Mouse (Mus musculus): ENCODE measurements around the gene Tnnt1. TPM values are rescaled to one million over a fixed set of nuclear protein-coding genes. Genes with fewer than 3 reads are reported as not detected.

The Tnnt1 gene
- total RNA-seq, 2 experiments from 2014 or later: 1.9 to 8.6 TPM

Other genes starting within 250 kb of the Tnnt1 start
- gene Ncr1, start 178.7 kb downstream of the Tnnt1 start, total RNA-seq (2021): not detected
- not detected for gene Gp6, start 118.6 kb downstream of the Tnnt1 start, total RNA-seq (2021)
- gene Rdh13, start 70.7 kb downstream of the Tnnt1 start, total RNA-seq (2021): 10 to 100 TPM; 25.5 to 30.2 TPM
- gene Eps8l1, start 55.7 kb downstream of the Tnnt1 start, total RNA-seq (2021): 1 to 10 TPM; 2.8 to 4.7 TPM
- gene Ppp1r12c, start 14.7 kb downstream of the Tnnt1 start, total RNA-seq (2021): 100 to 1,000 TPM; 125 to 127 TPM
- 1 to 10 TPM in 1 of 2 experiments, under 1 TPM in 1; 0.57 to 1.1 TPM for gene Tnni3, start 7.8 kb upstream of the Tnnt1 start, total RNA-seq (2021)
- 1 to 10 TPM in 1 of 2 experiments, under 1 TPM in 1; 0.83 to 1.1 TPM for gene Dnaaf3, start 16.1 kb upstream of the Tnnt1 start, total RNA-seq (2021)
- gene Syt5, start 31.2 kb upstream of the Tnnt1 start, total RNA-seq (2021): 100 to 1,000 TPM; 193 to 200 TPM
- gene Ptprh, start 87.7 kb upstream of the Tnnt1 start, total RNA-seq (2021): under 1 TPM; 0.35 to 0.36 TPM
- 10 to 100 TPM; 15.0 to 18.4 TPM for gene Tmem86b, start 115.0 kb upstream of the Tnnt1 start, total RNA-seq (2021)
- gene Ppp6r1, start 142.6 kb upstream of the Tnnt1 start, total RNA-seq (2021): 100 to 1,000 TPM; 140 TPM
- 10 to 100 TPM; 89.0 to 94.8 TPM for gene Hspbp1, start 168.7 kb upstream of the Tnnt1 start, total RNA-seq (2021)
- 100 to 1,000 TPM; 306 to 327 TPM for gene Brsk1, start 174.2 kb upstream of the Tnnt1 start, total RNA-seq (2021)
- gene Tmem150b, start 208.9 kb upstream of the Tnnt1 start, total RNA-seq (2021): not detected
- gene Kmt5c, start 223.7 kb upstream of the Tnnt1 start, total RNA-seq (2021): 10 to 100 TPM; 38.9 to 44.2 TPM
- 1 to 10 TPM; 4.7 to 8.6 TPM for gene Cox6b2, start 236.7 kb upstream of the Tnnt1 start, total RNA-seq (2021)

Data from layer of hippocampus, postnatal 14 days (tissue).